Mouse (Mus musculus): Measurements from ENCODE around the gene Clptm1. TPM values are rescaled to one million over a fixed set of nuclear protein-coding genes. Genes with fewer than 3 reads are reported as not detected.
"Not testable (repeated sequence)": the region's sequence is repeated elsewhere in the genome, so short reads cannot be mapped to it uniquely, and the experiment has no call there.

Gene Clptm1
- polyA plus RNA-seq, 1 experiment: 142 TPM

DNA sequence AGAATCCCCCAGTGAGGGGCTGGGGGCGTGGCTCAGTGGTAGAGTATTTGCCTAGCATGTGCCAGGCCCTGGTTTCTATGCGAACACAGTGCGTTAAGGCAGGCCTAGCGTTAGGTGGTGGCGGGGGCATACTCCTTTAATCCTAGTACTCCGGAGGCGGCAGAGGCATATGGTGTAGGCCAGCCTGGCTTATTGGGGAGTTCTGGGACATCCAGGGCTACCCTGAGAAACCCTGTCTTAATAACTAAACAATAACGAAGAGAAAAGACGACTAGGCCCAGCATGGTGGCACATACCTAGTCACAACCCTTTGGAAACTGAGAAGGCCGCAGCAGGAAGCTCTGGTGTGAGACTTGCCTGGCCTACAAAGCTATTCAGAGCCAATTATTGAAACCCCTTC is 23.3 kb upstream of the Clptm1 start:
- no peaks in the 10 kb centered on the region for H3K36me3 ChIP-seq (ENCODE audit: control insufficient read depth, insufficient read depth, low read length)
- DNase-seq: no peak
- 97% methylated on average over 10 of the region's 10 CpGs for WGBS
- no peaks in the 10 kb centered on the region for H3K4me1 ChIP-seq (replicated peaks; ENCODE audit: control insufficient read depth, insufficient read depth, low read length)
- H3K27ac ChIP-seq (ENCODE audit: control insufficient read depth, insufficient read depth, low read length): no peak overlapping the region
- TF ChIP-seq CTCF (IDR thresholded peaks at IDR 0.05; ENCODE audit: borderline replicate concordance, control insufficient read depth, extremely low read depth, insufficient read depth, low read length, poor library complexity): no peak
- TF ChIP-seq POLR2A (IDR thresholded peaks at IDR 0.05; ENCODE audit: control insufficient read depth, extremely low read depth, insufficient read depth, low read length, poor library complexity): no peak
- no peaks in the 10 kb centered on the region for H3K27me3 ChIP-seq (ENCODE audit: control insufficient read depth, insufficient read depth, low read length)
- H3K4me3 ChIP-seq (ENCODE audit: control insufficient read depth, insufficient read depth, low read length): no peak overlapping the region

DNA sequence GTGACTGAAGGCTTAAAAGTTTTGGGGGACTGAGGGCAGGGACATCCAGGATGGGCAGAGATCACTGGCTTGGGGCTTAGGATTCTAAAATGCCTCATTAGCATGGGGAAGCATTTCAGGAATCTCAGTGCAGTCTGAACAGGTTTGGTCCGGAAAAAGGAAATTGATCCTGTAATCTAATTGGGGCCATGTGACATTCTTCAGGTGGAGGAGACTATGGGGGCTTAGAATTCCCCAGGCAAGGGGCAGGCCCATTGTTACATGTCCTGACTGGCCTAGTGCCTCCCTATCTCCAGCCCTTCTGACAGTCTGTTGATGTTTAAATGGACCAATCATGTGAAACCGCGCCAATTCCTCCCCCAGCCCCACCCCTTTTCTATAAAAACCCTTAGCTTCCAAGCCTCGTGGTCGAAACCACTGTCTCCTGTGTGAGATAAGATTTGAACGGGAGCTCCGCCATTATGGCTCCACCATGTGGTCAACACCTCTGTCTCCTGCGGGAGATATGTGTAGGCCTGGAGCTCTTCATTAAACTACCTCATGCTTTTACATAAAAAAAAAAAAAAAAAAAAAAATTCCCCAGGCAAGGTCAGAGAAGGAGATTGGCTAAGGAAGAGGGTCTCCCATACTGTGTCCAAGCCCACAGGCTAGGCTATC is 22.2 kb upstream of the Clptm1 start:
- not testable (repeated sequence) for H3K27me3 ChIP-seq (ENCODE audit: control insufficient read depth, insufficient read depth, low read length); H3K4me3 ChIP-seq (ENCODE audit: control insufficient read depth, insufficient read depth, low read length); H3K4me1 ChIP-seq (replicated peaks; ENCODE audit: control insufficient read depth, insufficient read depth, low read length); H3K27ac ChIP-seq (ENCODE audit: control insufficient read depth, insufficient read depth, low read length); H3K36me3 ChIP-seq (ENCODE audit: control insufficient read depth, insufficient read depth, low read length); DNase-seq
- 71% methylated on average over 8 of the region's 8 CpGs for WGBS

DNA sequence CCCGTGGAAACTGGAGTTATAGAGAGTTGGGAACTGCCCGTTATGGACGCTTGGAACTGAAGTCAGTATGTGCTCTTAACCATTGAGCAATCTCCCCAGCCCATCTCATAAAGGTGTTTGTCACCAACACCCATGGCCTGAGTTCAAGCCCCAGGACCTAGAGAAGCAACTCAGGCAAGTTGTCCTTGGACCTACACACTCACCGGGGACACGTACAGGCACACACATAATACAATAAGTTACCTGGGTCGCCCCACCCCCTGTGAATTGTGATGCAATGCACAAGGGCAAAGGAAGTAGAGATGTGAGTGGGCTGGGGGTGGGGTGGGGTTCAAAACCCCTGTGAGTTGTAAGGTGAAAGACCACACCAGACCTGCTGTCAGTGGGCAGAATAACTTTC is 21.7 kb upstream of the Clptm1 start:
- no peaks in the 10 kb centered on the region for H3K27me3 ChIP-seq (ENCODE audit: control insufficient read depth, insufficient read depth, low read length)
- no peak overlapping the region for H3K4me3 ChIP-seq (ENCODE audit: control insufficient read depth, insufficient read depth, low read length)
- no peak overlapping the region for H3K27ac ChIP-seq (ENCODE audit: control insufficient read depth, insufficient read depth, low read length)
- H3K36me3 ChIP-seq (ENCODE audit: control insufficient read depth, insufficient read depth, low read length): no peaks in the 10 kb centered on the region
- TF ChIP-seq CTCF (IDR thresholded peaks at IDR 0.05; ENCODE audit: borderline replicate concordance, control insufficient read depth, extremely low read depth, insufficient read depth, low read length, poor library complexity) (no peak), POLR2A (IDR thresholded peaks at IDR 0.05; ENCODE audit: control insufficient read depth, extremely low read depth, insufficient read depth, low read length, poor library complexity) (no peak)
- H3K4me1 ChIP-seq (replicated peaks; ENCODE audit: control insufficient read depth, insufficient read depth, low read length): no peaks in the 10 kb centered on the region
- DNase-seq: no peak
- 92% methylated on average over 6 of the region's 6 CpGs for WGBS

DNA sequence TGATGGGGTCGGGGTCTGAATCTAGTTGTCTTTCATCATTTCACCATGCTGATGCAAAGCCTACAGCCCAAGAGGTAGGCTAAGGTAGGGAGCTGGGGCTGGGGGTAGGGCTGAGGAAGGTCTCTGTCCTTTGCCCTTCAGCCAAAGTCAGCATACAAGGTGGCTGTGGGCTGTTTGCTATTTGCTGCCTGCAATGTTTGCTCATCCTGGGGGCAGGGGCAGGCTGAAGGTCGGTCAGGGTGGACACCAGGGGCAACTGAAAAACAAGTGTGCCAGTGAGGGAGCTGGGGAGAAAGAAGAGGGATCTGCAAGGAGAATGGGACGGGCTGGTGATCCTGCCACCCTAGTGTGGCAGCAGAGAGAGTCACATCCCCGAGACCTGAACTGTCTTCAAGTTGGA is 20.5 kb upstream of the Clptm1 start:
- Histone ChIP-seq H3K27ac (ENCODE audit: control insufficient read depth, insufficient read depth, low read length) (no peak overlapping the region), H3K4me3 (ENCODE audit: control insufficient read depth, insufficient read depth, low read length) (no peak overlapping the region), H3K4me1 (replicated peaks; ENCODE audit: control insufficient read depth, insufficient read depth, low read length) (no peaks in the 10 kb centered on the region), H3K27me3 (ENCODE audit: control insufficient read depth, insufficient read depth, low read length) (no peaks in the 10 kb centered on the region), H3K36me3 (ENCODE audit: control insufficient read depth, insufficient read depth, low read length) (no peaks in the 10 kb centered on the region)
- WGBS: 82% methylated on average over 4 of the region's 4 CpGs
- no peak for DNase-seq
- TF ChIP-seq CTCF (IDR thresholded peaks at IDR 0.05; ENCODE audit: borderline replicate concordance, control insufficient read depth, extremely low read depth, insufficient read depth, low read length, poor library complexity) (no peak), POLR2A (IDR thresholded peaks at IDR 0.05; ENCODE audit: control insufficient read depth, extremely low read depth, insufficient read depth, low read length, poor library complexity) (no peak)

DNA sequence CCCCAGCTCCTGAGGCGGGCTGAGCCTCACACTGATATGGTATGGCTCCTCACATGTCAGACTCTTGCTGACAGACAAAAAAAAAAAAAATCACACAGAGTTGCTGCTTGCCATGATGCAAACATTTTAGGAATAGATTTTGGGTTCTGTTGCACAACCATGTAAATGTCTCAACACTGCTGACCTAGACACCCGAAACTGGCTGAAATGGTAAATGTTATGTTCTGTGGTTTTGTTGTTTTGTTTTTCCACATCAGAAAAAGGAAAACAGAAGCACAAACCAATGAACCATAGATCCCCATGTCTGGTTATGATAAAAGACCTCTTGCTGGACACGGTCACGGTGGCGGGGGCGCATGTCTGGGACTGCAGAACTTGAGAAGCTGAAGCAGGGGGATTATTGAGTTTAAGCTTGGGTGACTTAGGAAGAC is 19.0 kb upstream of the Clptm1 start:
- DNase-seq: no peak
- Histone ChIP-seq H3K36me3 (ENCODE audit: control insufficient read depth, insufficient read depth, low read length) (no peaks in the 10 kb centered on the region), H3K27ac (ENCODE audit: control insufficient read depth, insufficient read depth, low read length) (no peak overlapping the region), H3K4me3 (ENCODE audit: control insufficient read depth, insufficient read depth, low read length) (no peak overlapping the region), H3K4me1 (replicated peaks; ENCODE audit: control insufficient read depth, insufficient read depth, low read length) (no peaks in the 10 kb centered on the region), H3K27me3 (ENCODE audit: control insufficient read depth, insufficient read depth, low read length) (no peaks in the 10 kb centered on the region)
- WGBS: 96% methylated on average over 6 of the region's 6 CpGs
- TF ChIP-seq POLR2A (IDR thresholded peaks at IDR 0.05; ENCODE audit: control insufficient read depth, extremely low read depth, insufficient read depth, low read length, poor library complexity) (no peak), CTCF (IDR thresholded peaks at IDR 0.05; ENCODE audit: borderline replicate concordance, control insufficient read depth, extremely low read depth, insufficient read depth, low read length, poor library complexity) (no peak)

DNA sequence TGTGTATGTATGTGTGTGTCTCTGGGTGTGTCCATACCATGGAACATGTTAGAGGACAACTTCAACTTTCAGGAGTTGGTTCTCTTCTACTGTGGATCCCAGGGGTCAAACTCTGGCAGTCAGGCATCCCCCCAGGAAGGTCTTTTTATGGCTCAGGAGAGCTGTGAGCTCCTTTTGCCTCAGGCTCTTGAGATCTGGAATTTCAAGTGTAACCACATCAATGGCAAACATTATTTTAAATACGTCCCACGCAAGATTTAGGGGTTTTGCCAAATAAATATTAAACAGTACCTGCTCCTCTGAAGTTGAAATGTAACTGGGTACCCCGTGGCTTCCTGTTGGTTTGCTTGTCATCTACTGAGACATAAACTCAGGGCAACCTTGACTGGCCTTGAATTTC is 18.1 kb upstream of the Clptm1 start:
- Histone ChIP-seq H3K36me3 (ENCODE audit: control insufficient read depth, insufficient read depth, low read length) (no peaks in the 10 kb centered on the region), H3K4me3 (ENCODE audit: control insufficient read depth, insufficient read depth, low read length) (no peak overlapping the region), H3K27ac (ENCODE audit: control insufficient read depth, insufficient read depth, low read length) (no peak overlapping the region), H3K27me3 (ENCODE audit: control insufficient read depth, insufficient read depth, low read length) (no peaks in the 10 kb centered on the region), H3K4me1 (replicated peaks; ENCODE audit: control insufficient read depth, insufficient read depth, low read length) (no peaks in the 10 kb centered on the region)
- no peak for DNase-seq
- WGBS: 44% methylated on average over 3 of the region's 3 CpGs
- no peak for TF ChIP-seq POLR2A (IDR thresholded peaks at IDR 0.05; ENCODE audit: control insufficient read depth, extremely low read depth, insufficient read depth, low read length, poor library complexity)
- no peak for TF ChIP-seq CTCF (IDR thresholded peaks at IDR 0.05; ENCODE audit: borderline replicate concordance, control insufficient read depth, extremely low read depth, insufficient read depth, low read length, poor library complexity)

DNA sequence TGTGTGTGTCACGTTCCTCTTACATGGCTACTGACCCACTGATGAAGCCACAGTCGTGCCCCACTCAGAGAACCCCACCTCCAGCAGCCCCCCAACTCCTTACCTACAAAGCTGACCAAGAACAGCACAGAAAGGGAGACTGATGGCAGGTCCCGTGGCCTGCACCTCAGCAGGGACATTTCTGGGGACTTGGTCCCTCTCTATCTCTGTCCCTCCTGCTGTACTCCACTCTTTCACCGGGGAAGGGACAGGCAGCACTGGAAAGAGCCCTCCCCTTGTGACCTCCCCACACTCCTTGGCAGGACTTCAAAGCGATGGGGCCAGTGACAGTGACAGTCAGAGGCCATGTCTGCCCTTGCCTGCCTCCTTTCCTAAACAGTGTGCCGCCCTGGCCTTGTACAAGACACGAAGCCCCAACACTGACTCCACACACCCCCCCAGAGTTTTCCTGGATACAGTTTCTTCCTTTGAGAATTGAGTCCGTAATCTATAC is 16.4 kb upstream of the Clptm1 start, which contains the start of the genes Gm44805 and Apoc4:
Gene Gm44805 (minus strand): TSS at position 222 of the 493 bp plus-strand sequence.
Gene Apoc4 (minus strand): TSS at position 278 of the 493 bp plus-strand sequence.
- WGBS: 82% methylated on average over 8 of the region's 8 CpGs
- no peak for DNase-seq
- Histone ChIP-seq H3K36me3 (ENCODE audit: control insufficient read depth, insufficient read depth, low read length) (no peaks in the 10 kb centered on the region), H3K27ac (ENCODE audit: control insufficient read depth, insufficient read depth, low read length) (no peak within 1 kb of the TSS), H3K27me3 (ENCODE audit: control insufficient read depth, insufficient read depth, low read length) (no peaks in the 10 kb centered on the region), H3K4me3 (ENCODE audit: control insufficient read depth, insufficient read depth, low read length) (no peak within 1 kb of the TSS), H3K4me1 (replicated peaks; ENCODE audit: control insufficient read depth, insufficient read depth, low read length) (no peaks in the 10 kb centered on the region)
- no peak for TF ChIP-seq CTCF (IDR thresholded peaks at IDR 0.05; ENCODE audit: borderline replicate concordance, control insufficient read depth, extremely low read depth, insufficient read depth, low read length, poor library complexity)
- TF ChIP-seq POLR2A (IDR thresholded peaks at IDR 0.05; ENCODE audit: control insufficient read depth, extremely low read depth, insufficient read depth, low read length, poor library complexity): no peak

All from thymus, adult 2 months (tissue).